Mouse (Mus musculus) neutrophil, adult 5-6 weeks (primary cell): ENCODE results near the gene Gm48552. TPM values are rescaled to one million over a fixed set of nuclear protein-coding genes. Genes with fewer than 3 reads are reported as not detected.

Source experiments
- ATAC-seq: fragments of 151-379, 151-347 bp; 2 replicates; pipeline ENCODE4 v1.8.0; 2017; ENCODE audit warnings: mild to moderate bottlenecking, moderate TSS enrichment; ENCODE audit not compliant: insufficient number of reproducible peaks, poor library complexity, low FRiP score, severe bottlenecking; ENCODE audit errors: extremely low read depth
- total RNA-seq: library from RNA; stranded (forward); fragments of 200-1000 nt; gene quantifications from 2 replicates; pipeline ENCODE4 v1.2.3, GENCODE M21; 2017

Gm48552 gene
- total RNA-seq, 1 experiment from 2014 or later, result not detected

- no peak for ATAC-seq
Observed at GRCm38 (mm10) chr10:81426081-81426671, 37.4 kb downstream of the Gm48552 start.

GRCm38 (mm10) chr10:81426897-81427296 lies 38.1 kb downstream of the Gm48552 start:
- ATAC-seq, result no peak

- no peak for ATAC-seq
Observed at GRCm38 (mm10) chr10:81427327-81427726, 38.5 kb downstream of the Gm48552 start.

GRCm38 (mm10) chr10:81427804-81428506 lies 39.1 kb downstream of the Gm48552 start:
- no peak for ATAC-seq

- no peak for ATAC-seq
Observed at GRCm38 (mm10) chr10:81428507-81428870, 39.7 kb downstream of the Gm48552 start.

GRCm38 (mm10) chr10:81429092-81429491 lies 40.3 kb downstream of the Gm48552 start:
- no peak for ATAC-seq

- peak; percentile 17; the same call in 1 of the 2 replicates for ATAC-seq
Observed at GRCm38 (mm10) chr10:81429605-81430061, 40.8 kb downstream of the Gm48552 start.

- ATAC-seq, result no peak
Observed at GRCm38 (mm10) chr10:81430141-81430830, 41.5 kb downstream of the Gm48552 start.

GRCm38 (mm10) chr10:81430831-81431525 lies 42.2 kb downstream of the Gm48552 start:
- no peak for ATAC-seq

- ATAC-seq, result no peak
Observed at GRCm38 (mm10) chr10:81431526-81432168, 42.8 kb downstream of the Gm48552 start.

GRCm38 (mm10) chr10:81432169-81432867 lies 43.5 kb downstream of the Gm48552 start:
- ATAC-seq, result peak; percentile 1; the same call in 1 of the 2 replicates

- ATAC-seq, result peak; percentile 86
Observed at GRCm38 (mm10) chr10:81432868-81433262, 44.1 kb downstream of the Gm48552 start.

- peak; percentile 45 for ATAC-seq
Observed at GRCm38 (mm10) chr10:81433541-81434289, 44.9 kb downstream of the Gm48552 start.

GRCm38 (mm10) chr10:81434361-81435263 lies 45.8 kb downstream of the Gm48552 start:
- no peak for ATAC-seq

- no peak for ATAC-seq
Observed at GRCm38 (mm10) chr10:81435436-81435835, 46.6 kb downstream of the Gm48552 start.
